Mouse (Mus musculus) lung, postnatal 0 days (tissue): ENCODE measurements around the gene Rsrc1. TPM values are rescaled to one million over a fixed set of nuclear protein-coding genes. Genes with fewer than 3 reads are reported as not detected.
A peak's percentile ranks its signal among the peaks of the same experiment; 100 is the strongest.
"Not testable (repeated sequence)": the region's sequence is repeated elsewhere in the genome, so short reads cannot be mapped to it uniquely, and the experiment has no call there.

Source experiments
- ATAC-seq: fragments of 200-750 bp; cut with Nextera tagmentation; 2 replicates; pipeline ENCODE4 v1.8.0; 2017; ENCODE audit warnings: moderate library complexity
- DNase-seq: peaks from one replicate; pipeline ENCODE4 v3.0.0-alpha.2; 2016; ENCODE audit warnings: low spot score
- H3K27ac ChIP-seq: fragments of 300-500 bp; sonication (generic); 2 replicates; pipeline ENCODE4 v1.5.1; 2014; ENCODE audit warnings: antibody characterized with exemption, mild to moderate bottlenecking, low read length, mixed read lengths
- H3K27me3 ChIP-seq: fragments of 300-500 bp; sonication (generic); replicated peaks from 2 replicates; pipeline ENCODE4 v1.6.1; 2014; ENCODE audit warnings: low read length, mixed read lengths; ENCODE audit not compliant: insufficient read depth
- H3K36me3 ChIP-seq: fragments of 300-500 bp; sonication (generic); 2 replicates; pipeline ENCODE4 v1.6.1; 2014; ENCODE audit warnings: low read length, mixed read lengths; ENCODE audit not compliant: insufficient read depth
- H3K4me1 ChIP-seq: fragments of 300-500 bp; sonication (generic); 2 replicates; pipeline ENCODE4 v1.6.1; 2014; ENCODE audit warnings: antibody characterized with exemption, low read depth, low read length, mixed read lengths; ENCODE audit not compliant: insufficient read depth
- H3K4me2 ChIP-seq: fragments of 300-500 bp; sonication (generic); replicated peaks from 2 replicates; pipeline ENCODE4 v1.6.1; 2014; ENCODE audit warnings: low read depth, mild to moderate bottlenecking, low read length, moderate library complexity, mixed read lengths
- H3K4me3 ChIP-seq: fragments of 300-500 bp; sonication (generic); 2 replicates; pipeline ENCODE4 v1.5.1; 2014; ENCODE audit warnings: low read depth, low read length
- H3K9ac ChIP-seq: fragments of 300-500 bp; sonication (generic); replicated peaks from 2 replicates; pipeline ENCODE4 v1.6.1; 2014; ENCODE audit warnings: low read depth, mild to moderate bottlenecking
- H3K9me3 ChIP-seq: fragments of 300-500 bp; sonication (generic); 2 replicates; pipeline ENCODE4 v1.6.1; 2016; ENCODE audit warnings: low read length, mixed read lengths
- CTCF ChIP-seq: IDR thresholded peaks from 2 replicates; pipeline ENCODE4 v1.5.1; 2016; ENCODE audit warnings: antibody characterized with exemption, mild to moderate bottlenecking
- EP300 ChIP-seq: IDR thresholded peaks from 2 replicates; pipeline ENCODE4 v1.6.1; 2016; ENCODE audit warnings: antibody characterized with exemption, mild to moderate bottlenecking, control low read depth
- WGBS: fragments of 180-500 bp; shearing (Covaris S2); extraction: QIAGEN DNeasy Blood & Tissue Kit; methylation state at CpG from one replicate; pipeline ENCODE4 v1.1.7; 2014; 5-methylcytosine and 5-hydroxymethylcytosine counted together
- polyA plus RNA-seq: library from polyadenylated mRNA; unstranded; fragments of >200 nt; fragmentation: Nextera tagmentation; extraction: Ambion mirVana; gene quantifications from 2 replicates; pipeline ENCODE4 v1.2.1, GENCODE M21; 2015

The Rsrc1 gene
- polyA plus RNA-seq, 1 experiment from 2014 or later: 15.7 TPM

- ATAC-seq (no peak), DNase-seq (no peak)
- Histone ChIP-seq H3K36me3 (no peaks in the 10 kb centered on the region), H3K9ac (no peak overlapping the region), H3K4me1 (no peaks in the 10 kb centered on the region), H3K9me3 (no peaks in the 10 kb centered on the region), H3K27ac (no peak overlapping the region), H3K4me2 (no peak overlapping the region), H3K27me3 (no peaks in the 10 kb centered on the region), H3K4me3 (no peak overlapping the region)
- TF ChIP-seq EP300 (no peak), CTCF (no peak)
- 51% methylated on average over 1 of the region's 1 CpGs for WGBS
Observed at GRCm38 (mm10) chr3:67213047-67213457, 231.9 kb downstream of the Rsrc1 start.

GRCm38 (mm10) chr3:67232617-67233241, 251.5 kb downstream of the Rsrc1 start:
- DNase-seq: no peak
- Histone ChIP-seq H3K27me3 (no peaks in the 10 kb centered on the region), H3K27ac (no peak overlapping the region), H3K4me2 (no peak overlapping the region), H3K4me1 (no peaks in the 10 kb centered on the region), H3K9me3 (no peaks in the 10 kb centered on the region), H3K36me3 (no peaks in the 10 kb centered on the region), H3K4me3 (no peak overlapping the region), H3K9ac (no peak overlapping the region)
- WGBS: 71% methylated on average over 3 of the region's 3 CpGs
- TF ChIP-seq CTCF: no peak
- TF ChIP-seq EP300: no peak
- ATAC-seq: no peak

- H3K9me3 ChIP-seq, DNase-seq, H3K27ac ChIP-seq, H3K4me2 ChIP-seq, H3K27me3 ChIP-seq, H3K4me1 ChIP-seq, H3K4me3 ChIP-seq, ATAC-seq, H3K9ac ChIP-seq, H3K36me3 ChIP-seq: not testable (repeated sequence)
- WGBS: 86% methylated on average over 10 of the region's 10 CpGs
Observed at GRCm38 (mm10) chr3:67242451-67242850, 261.3 kb downstream of the Rsrc1 start.

- WGBS: 64% methylated on average over 3 of the region's 3 CpGs
- H3K4me2 ChIP-seq: no peak overlapping the region
- no peak overlapping the region for H3K27ac ChIP-seq
- ATAC-seq: no peak
- no peaks in the 10 kb centered on the region for H3K27me3 ChIP-seq
- DNase-seq: no peak
- H3K4me3 ChIP-seq: no peak overlapping the region
- H3K36me3 ChIP-seq: no peaks in the 10 kb centered on the region
- no peaks in the 10 kb centered on the region for H3K4me1 ChIP-seq
- no peak for TF ChIP-seq EP300
- TF ChIP-seq CTCF: peak; percentile 31; the same call in 1 of the 2 replicates
- H3K9ac ChIP-seq: no peak overlapping the region
- H3K9me3 ChIP-seq: no peaks in the 10 kb centered on the region
Observed at GRCm38 (mm10) chr3:67267448-67267847, 286.3 kb downstream of the Rsrc1 start.

- no peak for ATAC-seq
- Histone ChIP-seq H3K4me1 (no peaks in the 10 kb centered on the region), H3K4me3 (no peak overlapping the region), H3K4me2 (no peak overlapping the region), H3K9me3 (no peaks in the 10 kb centered on the region), H3K27me3 (no peaks in the 10 kb centered on the region), H3K9ac (no peak overlapping the region), H3K36me3 (no peaks in the 10 kb centered on the region), H3K27ac (no peak overlapping the region)
- WGBS: 75% methylated on average over 4 of the region's 4 CpGs
- TF ChIP-seq CTCF (no peak), EP300 (no peak)
- DNase-seq: no peak
Observed at GRCm38 (mm10) chr3:67279781-67280180, 298.6 kb downstream of the Rsrc1 start.

GRCm38 (mm10) chr3:67280247-67280646, 299.1 kb downstream of the Rsrc1 start:
- H3K36me3 ChIP-seq: no peaks in the 10 kb centered on the region
- no peak overlapping the region for H3K9ac ChIP-seq
- H3K4me3 ChIP-seq: no peak overlapping the region
- WGBS: 57% methylated on average over 3 of the region's 3 CpGs
- no peaks in the 10 kb centered on the region for H3K27me3 ChIP-seq
- H3K27ac ChIP-seq: no peak overlapping the region
- DNase-seq (no peak), ATAC-seq (no peak)
- no peaks in the 10 kb centered on the region for H3K9me3 ChIP-seq
- H3K4me2 ChIP-seq: no peak overlapping the region
- no peaks in the 10 kb centered on the region for H3K4me1 ChIP-seq
- TF ChIP-seq CTCF (no peak), EP300 (no peak)

- H3K36me3 ChIP-seq: no peaks in the 10 kb centered on the region
- H3K27ac ChIP-seq: no peak overlapping the region
- no peak for TF ChIP-seq CTCF
- TF ChIP-seq EP300: no peak
- H3K27me3 ChIP-seq: no peaks in the 10 kb centered on the region
- ATAC-seq: no peak
- H3K9ac ChIP-seq: no peak overlapping the region
- 82% methylated on average over 1 of the region's 1 CpGs for WGBS
- no peak overlapping the region for H3K4me2 ChIP-seq
- no peaks in the 10 kb centered on the region for H3K4me1 ChIP-seq
- H3K4me3 ChIP-seq: no peak overlapping the region
- no peak for DNase-seq
- no peaks in the 10 kb centered on the region for H3K9me3 ChIP-seq
Observed at GRCm38 (mm10) chr3:67284039-67284438, 302.8 kb downstream of the Rsrc1 start.
